Mouse (Mus musculus) testis, adult 2 months (tissue): ENCODE measurements at regions not wholly inside any gene's neighbourhood (a gene's known extent, or its start where the extent isn't known, plus 50 kb on each side); places are given as distances from the start of the nearest gene placed in this dataset.

Experiments
- H3K27ac ChIP-seq: fragments of 200-500 bp; 2 replicates; pipeline ENCODE4 v1.5.1; 2012; ENCODE audit warnings: low read depth, low read length; ENCODE audit not compliant: control insufficient read depth, insufficient read depth
- H3K27me3 ChIP-seq: fragments of 200-500 bp; 2 replicates; pipeline ENCODE4 v1.6.1; 2012; ENCODE audit warnings: mild to moderate bottlenecking, low read length, moderate library complexity; ENCODE audit not compliant: control insufficient read depth, insufficient read depth
- H3K36me3 ChIP-seq: fragments of 200-500 bp; 2 replicates; pipeline ENCODE4 v1.6.1; 2012; ENCODE audit warnings: mild to moderate bottlenecking, low read length; ENCODE audit not compliant: control insufficient read depth, insufficient read depth
- H3K4me1 ChIP-seq: fragments of 200-500 bp; 2 replicates; pipeline ENCODE4 v1.6.1; 2012; ENCODE audit warnings: low read length; ENCODE audit not compliant: control insufficient read depth, insufficient read depth
- H3K4me3 ChIP-seq: fragments of 200-500 bp; 2 replicates; pipeline ENCODE4 v1.5.1; 2012; ENCODE audit warnings: low read depth, mild to moderate bottlenecking, low read length, moderate library complexity, mixed read lengths; ENCODE audit not compliant: control insufficient read depth
- CTCF ChIP-seq: fragments of 200-500 bp; IDR thresholded peaks from 2 replicates; pipeline ENCODE4 v1.5.1; 2012; ENCODE audit warnings: low read depth, mild to moderate bottlenecking, inconsistent platforms, low read length, moderate library complexity; ENCODE audit not compliant: control insufficient read depth, insufficient read depth, insufficient replicate concordance
- POLR2A ChIP-seq: fragments of 200-500 bp; IDR thresholded peaks from 2 replicates; pipeline ENCODE4 v1.6.1; 2012; ENCODE audit warnings: low read depth, mild to moderate bottlenecking, inconsistent platforms, low read length, moderate library complexity; ENCODE audit not compliant: control insufficient read depth

- no peak for TF ChIP-seq CTCF
- no peak for TF ChIP-seq POLR2A
- H3K4me3 ChIP-seq: no peak overlapping the region
- H3K27me3 ChIP-seq: no peaks in the 10 kb centered on the region
- H3K27ac ChIP-seq: no peak overlapping the region
- no peaks in the 10 kb centered on the region for H3K36me3 ChIP-seq
- no peaks in the 10 kb centered on the region for H3K4me1 ChIP-seq
Measured at GRCm38 (mm10) chr11:22420003-22420723, 78.1 kb upstream of the Ehbp1 start.

- Histone ChIP-seq H3K27ac (no peak overlapping the region), H3K27me3 (no peaks in the 10 kb centered on the region), H3K4me1 (no peaks in the 10 kb centered on the region), H3K36me3 (no peaks in the 10 kb centered on the region), H3K4me3 (no peak overlapping the region)
- no peak for TF ChIP-seq POLR2A
- TF ChIP-seq CTCF: no peak
Measured at GRCm38 (mm10) chr11:22421762-22422161, 79.7 kb upstream of the Ehbp1 start.

GRCm38 (mm10) chr11:22437140-22437850, 74.6 kb upstream of the Tmem17 start:
- Histone ChIP-seq H3K4me3 (no peak overlapping the region), H3K4me1 (no peaks in the 10 kb centered on the region), H3K27me3 (no peaks in the 10 kb centered on the region), H3K36me3 (no peaks in the 10 kb centered on the region), H3K27ac (no peak overlapping the region)
- TF ChIP-seq POLR2A (no peak), CTCF (peak; percentile 33; the same call in 1 of the 2 replicates)

GRCm38 (mm10) chr11:22437851-22438215, 74.1 kb upstream of the Tmem17 start:
- Histone ChIP-seq H3K27me3 (no peaks in the 10 kb centered on the region), H3K4me1 (no peaks in the 10 kb centered on the region), H3K4me3 (no peak overlapping the region), H3K27ac (no peak overlapping the region), H3K36me3 (no peaks in the 10 kb centered on the region)
- TF ChIP-seq POLR2A: no peak
- no peak for TF ChIP-seq CTCF

- TF ChIP-seq POLR2A: no peak
- TF ChIP-seq CTCF: no peak
- H3K27me3 ChIP-seq: no peaks in the 10 kb centered on the region
- H3K27ac ChIP-seq: no peak overlapping the region
- no peak overlapping the region for H3K4me3 ChIP-seq
- no peaks in the 10 kb centered on the region for H3K36me3 ChIP-seq
- H3K4me1 ChIP-seq: no peaks in the 10 kb centered on the region
Measured at GRCm38 (mm10) chr11:22438441-22439066, 73.3 kb upstream of the Tmem17 start.

- no peak for TF ChIP-seq POLR2A
- TF ChIP-seq CTCF: no peak
- H3K27me3 ChIP-seq: no peaks in the 10 kb centered on the region
- no peaks in the 10 kb centered on the region for H3K36me3 ChIP-seq
- H3K4me3 ChIP-seq: no peak overlapping the region
- H3K27ac ChIP-seq: no peak overlapping the region; the same call in 1 of the 2 replicates
- no peaks in the 10 kb centered on the region for H3K4me1 ChIP-seq
Measured at GRCm38 (mm10) chr11:22440521-22440920, 71.4 kb upstream of the Tmem17 start.

GRCm38 (mm10) chr11:22453161-22453560, 58.7 kb upstream of the Tmem17 start:
- H3K36me3 ChIP-seq: no peaks in the 10 kb centered on the region
- H3K4me1 ChIP-seq: no peaks in the 10 kb centered on the region
- H3K4me3 ChIP-seq: no peak overlapping the region
- H3K27ac ChIP-seq: no peak overlapping the region
- TF ChIP-seq POLR2A (no peak), CTCF (no peak)
- H3K27me3 ChIP-seq: no peaks in the 10 kb centered on the region
